ENCODE assay signal across 23 mouse cellular contexts in the genomic region with DNA sequence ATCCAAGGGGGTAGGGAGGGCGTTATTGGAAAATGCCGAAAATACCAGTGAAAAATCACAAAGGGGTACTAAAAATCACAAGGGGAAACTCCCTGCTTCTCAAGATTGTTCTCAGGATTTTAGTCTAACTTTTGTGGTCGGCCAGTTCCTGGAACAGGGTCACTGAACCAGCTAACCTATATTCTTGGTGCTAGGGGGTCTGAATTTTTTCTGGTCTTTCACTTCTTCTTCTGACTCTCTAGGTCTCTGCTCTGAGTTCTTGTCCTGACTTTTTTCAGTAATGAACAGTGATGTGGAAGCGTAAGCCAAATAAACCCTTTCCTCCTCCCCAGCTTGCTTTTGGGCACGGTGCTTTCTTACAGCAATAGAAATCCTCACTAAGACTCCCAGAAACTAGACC.
DNase-seq lines count a peak whose midpoint lies in the region; ATAC-seq and TF ChIP-seq lines count a peak whose summit lies in the region.
"Had no signal": no experiment of that assay in that cellular context is flagged by ENCODE, and none has a peak within 500 bp of the region (broad histone marks: within the 10 kb centered on the region; RNA-seq: fewer than 3 reads in every experiment).

No protein-coding gene starts in this region.

- in situ Hi-C loops in CH12.LX (cut with MboI; ENCODE audit: low pct_ligation_motif_present, low pct_unique_long_range_greater_than_20kb, low sequenced_read_pairs): no loop called here

- no peaks in the 10 kb centered on the region for H3K27me3 ChIP-seq in liver, embryonic 13.5 days
- no peaks in the 10 kb centered on the region for H3K27me3 ChIP-seq in liver, postnatal 0 days (ENCODE audit: insufficient read depth, low read length)
- H3K27me3 ChIP-seq in CH12.LX (replicated peaks): no peaks in the 10 kb centered on the region
- no peaks in the 10 kb centered on the region for H3K27me3 ChIP-seq in splenic B cell, adult 2 months (ENCODE audit: control insufficient read depth, insufficient read depth, low read length, poor library complexity, severe bottlenecking)
- H3K27me3 ChIP-seq: Patski had no signal

- no peaks in the 10 kb centered on the region for H3K36me3 ChIP-seq in liver, embryonic 13.5 days
- H3K36me3 ChIP-seq in liver, postnatal 0 days (replicated peaks; ENCODE audit: insufficient read depth, low read length): no peaks in the 10 kb centered on the region
- H3K36me3 ChIP-seq in CH12.LX (replicated peaks in 1 of 2; ENCODE audit: control insufficient read depth in 1 of 2, insufficient read depth in 1 of 2, low read length in 1 of 2): no peaks in the 10 kb centered on the region
- H3K36me3 ChIP-seq in splenic B cell, adult 2 months (ENCODE audit: control insufficient read depth, insufficient read depth, low read length, poor library complexity, severe bottlenecking): no peaks in the 10 kb centered on the region
- H3K36me3 ChIP-seq: G1E had no signal

- dilution Hi-C loops in CH12.LX (cut with MboI; ENCODE audit: extremely low pct_ligation_motif_present, extremely low pct_unique_long_range_greater_than_20kb, low sequenced_read_pairs): no loop called here

- WGBS in liver, embryonic 13.5 days (ENCODE audit: insufficient replicate concordance): 82% methylated on average over 5 of the region's 5 CpGs
- WGBS in liver, postnatal 0 days (ENCODE audit: insufficient replicate concordance): 89% methylated on average over 5 of the region's 5 CpGs

- no peak for TF ChIP-seq EP300 in liver, postnatal 0 days (IDR thresholded peaks at IDR 0.05; ENCODE audit: low read depth)
- TF ChIP-seq EP300 in CH12.LX (IDR thresholded peaks at IDR 0.05; ENCODE audit: low read length): peak; percentile 75

- H3K4me2 ChIP-seq in liver, embryonic 13.5 days: no peak overlapping the region
- H3K4me2 ChIP-seq in liver, postnatal 0 days (ENCODE audit: low read depth, low read length): no peak overlapping the region
- no peak overlapping the region for H3K4me2 ChIP-seq in CH12.LX (ENCODE audit: insufficient read depth, low read depth, poor library complexity, severe bottlenecking)

- H3K9me3 ChIP-seq in liver, embryonic 13.5 days (replicated peaks): no peaks in the 10 kb centered on the region
- no peaks in the 10 kb centered on the region for H3K9me3 ChIP-seq in liver, postnatal 0 days (ENCODE audit: low read length)
- peaks cover 27% of the 10 kb centered on the region for H3K9me3 ChIP-seq in CH12.LX (replicated peaks; ENCODE audit: low read length)

- no peak overlapping the region for H3K9ac ChIP-seq in liver, embryonic 13.5 days
- no peak overlapping the region for H3K9ac ChIP-seq in liver, postnatal 0 days (replicated peaks)
- H3K9ac ChIP-seq in CH12.LX (ENCODE audit: insufficient read depth, low read depth): no peak overlapping the region

- no peak for TF ChIP-seq CTCF in liver, postnatal 0 days (IDR thresholded peaks at IDR 0.05; ENCODE audit: low read depth)
- TF ChIP-seq CTCF in CH12.LX (conservative IDR thresholded peaks at IDR 0.05 in 1 of 2, IDR thresholded peaks at IDR 0.05 in 1 of 2; ENCODE audit: low read depth in 2 of 2, low read length in 2 of 2): no peak

- no peak for DNase-seq in liver, embryonic 13.5 days
- DNase-seq in liver, postnatal 0 days: no peak
- peak; percentile 65 for DNase-seq in A20 (ENCODE audit: low read depth, low spot score)
- DNase-seq in CH12.LX (ENCODE audit: extremely low read depth): peak; percentile 69
- peak; percentile 38 for DNase-seq in splenic B cell, adult 2 months (ENCODE audit: low read depth, low spot score)
- no peak for DNase-seq in embryo, embryonic 11 days
- DNase-seq in layer of hippocampus, adult 18-20 months (ENCODE audit: low spot score in 2 of 2): no peak
- no peak for DNase-seq in kidney, adult 9 months
- DNase-seq: adrenal gland, adult 2 months; adrenal gland, adult 8-10 months; adrenal gland, postnatal 10 days; adrenal gland, postnatal 14 days; adrenal gland, postnatal 25 days; adrenal gland, postnatal 36 days; B cell, adult 2 months; cerebellum, adult 11 months; cerebellum, adult 11-12 months; cerebellum, adult 18-20 months; cerebellum, adult 2 months had no signal

- H3K79me2 ChIP-seq in CH12.LX (replicated peaks; ENCODE audit: control insufficient read depth, extremely low read depth, insufficient read depth, poor library complexity, severe bottlenecking): no peaks in the 10 kb centered on the region

- peak overlapping the region; percentile 39; the same call in 1 of the 2 replicates for H3K27ac ChIP-seq in liver, embryonic 13.5 days
- no peak overlapping the region for H3K27ac ChIP-seq in liver, postnatal 0 days (ENCODE audit: low read depth)
- no peak overlapping the region for H3K27ac ChIP-seq in CH12.LX (ENCODE audit: insufficient read depth, low read depth)

- ATAC-seq in liver, embryonic 13.5 days (ENCODE audit: low read depth): no peak
- ATAC-seq in liver, postnatal 0 days: no peak
- ATAC-seq: activated CD4-positive, CD25-positive, alpha-beta regulatory T cell, adult 4 months; CD4-positive, CD25-positive, alpha-beta regulatory T cell, adult 4 months; Patski had no signal

- no peak for TF ChIP-seq POLR2A in CH12.LX (IDR thresholded peaks at IDR 0.05; ENCODE audit: low read depth, low read length)

- no peak for TF ChIP-seq RAD21 in CH12.LX (IDR thresholded peaks at IDR 0.05; ENCODE audit: low read depth, low read length)

- H3K4me1 ChIP-seq in liver, embryonic 13.5 days (replicated peaks): peaks cover 24% of the 10 kb centered on the region
- no peaks in the 10 kb centered on the region for H3K4me1 ChIP-seq in liver, postnatal 0 days (ENCODE audit: insufficient read depth)
- H3K4me1 ChIP-seq in CH12.LX (ENCODE audit: control insufficient read depth in 1 of 2, insufficient read depth in 2 of 2): peaks cover 0 to 3% of the 10 kb centered on the region in 2 experiments; a peak in 1 of 4 replicates

- H3K4me3 ChIP-seq in liver, embryonic 13.5 days (replicated peaks): no peak overlapping the region
- H3K4me3 ChIP-seq in liver, postnatal 0 days (ENCODE audit: low read depth, low read length): no peak overlapping the region
- H3K4me3 ChIP-seq in CH12.LX (replicated peaks in 1 of 3; ENCODE audit: low read depth in 2 of 3, low read length in 2 of 3, poor library complexity in 1 of 3): no peak overlapping the region

TF ChIP-seq in CH12.LX, 34 proteins besides CTCF, POLR2A, EP300 and RAD21:
- TF ChIP-seq ZMIZ1 (IDR thresholded peaks at IDR 0.05; ENCODE audit: low read depth, low read length) (no peak), JUND (conservative IDR thresholded peaks at IDR 0.05; ENCODE audit: low read depth, low read length) (peak; percentile 20; the same call in 1 of the 2 replicates), HCFC1 (IDR thresholded peaks at IDR 0.05; ENCODE audit: low read depth, low read length) (no peak), MAFK (IDR thresholded peaks at IDR 0.05; ENCODE audit: insufficient replicate concordance, low read length) (no peak), TCF12 (IDR thresholded peaks at IDR 0.05; ENCODE audit: low read depth, low read length) (no peak), MEF2A (IDR thresholded peaks at IDR 0.05; ENCODE audit: borderline replicate concordance, low read depth, low read length) (no peak), ZC3H11A (IDR thresholded peaks at IDR 0.05; ENCODE audit: low read depth, low read length) (no peak), NELFE (IDR thresholded peaks at IDR 0.05; ENCODE audit: low read depth, low read length) (no peak), MAX (IDR thresholded peaks at IDR 0.05; ENCODE audit: low read length) (no peak), ZNF384 (IDR thresholded peaks at IDR 0.05; ENCODE audit: low read depth, low read length) (peak; percentile 68), MXI1 (IDR thresholded peaks at IDR 0.05; ENCODE audit: low read depth, low read length) (no peak), SIN3A (IDR thresholded peaks at IDR 0.05; ENCODE audit: low read length) (no peak)
TF ChIP-seq in CH12.LX: peak in this region for 2.

Comparison
In these comparisons a context has a peak if more than half of its experiments do, and no peak if none do; other contexts are left out.
1. DNase-seq: peak in A20 (single experiment), CH12.LX (single experiment) and splenic B cell, adult 2 months (single experiment); none in liver, embryonic 13.5 days (single experiment), liver, postnatal 0 days (single experiment), embryo, embryonic 11 days (single experiment), layer of hippocampus, adult 18-20 months (0 of 2) and kidney, adult 9 months (single experiment).